Mouse (Mus musculus) embryonic facial prominence, embryonic 15.5 days (tissue): ENCODE results near the gene Tex46. TPM values are rescaled to one million over a fixed set of nuclear protein-coding genes. Genes with fewer than 3 reads are reported as not detected.

ENCODE experiments used
- ATAC-seq: fragments of 200-750 bp; cut with Nextera tagmentation; 2 replicates; pipeline ENCODE4 v1.8.0; 2017; ENCODE audit warnings: low read depth, moderate TSS enrichment; ENCODE audit not compliant: insufficient number of reproducible peaks, low FRiP score, low TSS enrichment
- H3K27ac ChIP-seq: fragments of 300-500 bp; sonication (generic); replicated peaks from 2 replicates; pipeline ENCODE4 v1.5.1; 2015; ENCODE audit warnings: mild to moderate bottlenecking, inconsistent platforms
- H3K27me3 ChIP-seq: fragments of 300-500 bp; sonication (generic); 2 replicates; pipeline ENCODE4 v1.6.1; 2015; ENCODE audit warnings: inconsistent platforms
- H3K36me3 ChIP-seq: fragments of 300-500 bp; sonication (generic); 2 replicates; pipeline ENCODE4 v1.6.1; 2015; ENCODE audit warnings: mild to moderate bottlenecking, inconsistent platforms
- H3K4me1 ChIP-seq: fragments of 300-500 bp; sonication (generic); 2 replicates; pipeline ENCODE4 v1.6.1; 2015; ENCODE audit warnings: inconsistent platforms
- H3K4me2 ChIP-seq: fragments of 300-500 bp; sonication (generic); replicated peaks from 2 replicates; pipeline ENCODE4 v1.6.1; 2015; ENCODE audit warnings: mild to moderate bottlenecking, inconsistent platforms
- H3K4me3 ChIP-seq: fragments of 300-500 bp; sonication (generic); replicated peaks from 2 replicates; pipeline ENCODE4 v1.5.1; 2015; ENCODE audit warnings: mild to moderate bottlenecking, inconsistent platforms
- H3K9ac ChIP-seq: fragments of 300-500 bp; sonication (generic); 2 replicates; pipeline ENCODE4 v1.6.1; 2015; ENCODE audit warnings: inconsistent platforms
- H3K9me3 ChIP-seq: fragments of 300-500 bp; sonication (generic); replicated peaks from 2 replicates; pipeline ENCODE4 v1.6.1; 2016; ENCODE audit warnings: inconsistent platforms
- WGBS: fragments of 180-500 bp; shearing (Covaris S2); methylation state at CpG from one replicate; pipeline ENCODE4 v1.1.7; 2015; 5-methylcytosine and 5-hydroxymethylcytosine counted together
- microRNA-seq: library from miRNA; unstranded; fragments of <30 nt; microRNA quantifications from one replicate; pipeline ENCODE4, GENCODE M21; 2016; ENCODE audit warnings: borderline number of aligned reads
- polyA plus RNA-seq: library from polyadenylated mRNA; unstranded; fragments of >200 nt; fragmentation: Nextera tagmentation; extraction: Ambion mirVana; gene quantifications from 2 replicates; pipeline ENCODE4 v1.2.1, GENCODE M21; 2015

Gene Tex46
- polyA plus RNA-seq, 1 experiment from 2014 or later, result not detected

DNA sequence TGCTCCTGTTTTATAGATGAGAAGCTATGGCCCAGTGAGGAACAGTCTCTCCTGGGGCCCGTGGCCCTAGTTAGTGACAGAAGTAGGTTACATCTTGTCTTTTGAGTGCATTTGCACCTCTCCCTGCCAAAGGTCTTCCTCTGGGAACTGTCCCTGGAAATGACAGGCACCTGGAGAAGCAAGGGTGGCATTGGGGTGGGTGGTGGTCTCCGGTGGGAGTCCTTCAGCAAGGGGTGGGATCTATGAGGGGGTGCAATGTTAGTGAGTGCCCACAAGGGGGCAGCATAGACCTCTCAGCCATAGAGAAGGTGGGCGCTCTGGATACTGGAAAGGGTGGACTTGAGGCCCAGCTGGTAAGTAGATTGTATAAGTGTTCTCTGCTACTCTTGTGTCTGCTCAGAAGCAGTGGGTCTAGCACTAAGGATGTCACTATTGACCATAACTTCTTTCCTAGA is 41.1 kb downstream of the Tex46 start:
- no peak overlapping the region for H3K4me2 ChIP-seq
- H3K27ac ChIP-seq, result no peak overlapping the region
- peaks cover 37% of the 10 kb centered on the region for H3K4me1 ChIP-seq
- H3K9ac ChIP-seq, result no peak overlapping the region
- H3K9me3 ChIP-seq, result no peaks in the 10 kb centered on the region
- no peak for ATAC-seq
- H3K27me3 ChIP-seq, result no peaks in the 10 kb centered on the region
- 63% methylated on average over 3 of the region's 3 CpGs for WGBS
- peaks cover 20% of the 10 kb centered on the region for H3K36me3 ChIP-seq
- H3K4me3 ChIP-seq, result no peak overlapping the region

DNA sequence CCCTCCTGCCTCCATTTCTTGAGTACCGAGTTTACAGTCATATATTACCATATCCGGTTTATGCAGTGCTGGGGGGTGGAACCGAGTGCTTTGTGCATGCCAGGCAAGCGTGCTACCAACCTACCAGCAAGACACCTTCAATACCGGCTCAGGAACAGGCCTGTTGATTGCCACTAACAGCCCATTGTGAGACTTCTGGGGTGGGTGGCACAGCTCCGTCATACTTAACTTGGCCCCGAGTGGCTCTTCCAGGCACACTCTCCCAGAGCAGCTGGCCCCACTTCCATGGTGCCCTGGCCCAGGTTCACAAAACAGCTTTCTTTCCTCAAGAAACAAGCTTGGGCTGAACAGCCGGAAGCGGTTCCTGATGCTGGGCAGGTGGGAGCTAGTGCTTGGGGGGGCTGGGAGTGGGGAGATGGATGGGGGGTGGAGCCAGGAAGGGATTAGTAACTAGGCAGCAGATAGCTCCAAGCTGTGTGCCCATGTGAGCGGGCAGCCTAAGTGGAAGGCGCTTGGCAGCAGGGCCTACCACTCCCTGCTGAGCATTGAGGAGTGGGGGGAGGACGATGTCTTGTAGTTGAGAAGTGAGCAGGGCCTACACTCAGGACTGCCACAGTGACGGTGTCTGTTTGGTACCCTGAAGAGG is 41.8 kb downstream of the Tex46 start:
- no peak for ATAC-seq
- Histone ChIP-seq H3K9me3 (no peaks in the 10 kb centered on the region), H3K9ac (no peak overlapping the region), H3K4me1 (peaks cover 37% of the 10 kb centered on the region), H3K36me3 (peaks cover 25% of the 10 kb centered on the region), H3K27me3 (no peaks in the 10 kb centered on the region), H3K4me2 (no peak overlapping the region), H3K27ac (no peak overlapping the region), H3K4me3 (no peak overlapping the region)
- WGBS, result 67% methylated on average over 13 of the region's 13 CpGs

- Histone ChIP-seq H3K27ac (no peak overlapping the region), H3K36me3 (peaks cover 25% of the 10 kb centered on the region), H3K4me3 (no peak overlapping the region), H3K9ac (no peak overlapping the region), H3K27me3 (no peaks in the 10 kb centered on the region), H3K4me1 (peaks cover 37% of the 10 kb centered on the region), H3K9me3 (no peaks in the 10 kb centered on the region), H3K4me2 (no peak overlapping the region)
- WGBS, result 67% methylated on average over 11 of the region's 11 CpGs
- ATAC-seq, result no peak
These were observed 42.3 kb downstream of the Tex46 start for GRCm38 (mm10) chr4:136652528-136652910.

DNA sequence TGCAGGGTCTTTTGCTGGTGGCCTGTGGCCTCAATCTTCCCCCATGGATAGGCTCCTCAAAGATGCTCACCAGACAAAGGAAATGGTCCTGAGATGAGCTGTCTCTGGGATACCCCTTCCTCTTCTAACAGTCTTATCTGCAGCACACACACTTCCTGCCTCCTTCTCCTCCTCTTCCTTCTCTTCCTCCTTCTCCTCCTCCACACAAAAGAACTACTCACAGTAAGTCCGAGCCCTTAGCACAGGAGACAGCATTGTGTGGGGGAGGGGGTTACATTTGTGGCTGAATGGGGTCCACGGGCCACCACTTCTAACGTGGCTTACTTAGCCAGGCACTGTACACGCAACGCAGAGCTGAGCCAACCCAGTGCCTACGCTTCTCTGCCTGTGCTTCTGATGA is 42.8 kb downstream of the Tex46 start:
- no peak overlapping the region for H3K9ac ChIP-seq
- H3K9me3 ChIP-seq, result no peaks in the 10 kb centered on the region
- H3K36me3 ChIP-seq, result peaks cover 25% of the 10 kb centered on the region
- no peak overlapping the region for H3K4me3 ChIP-seq
- peaks cover 37% of the 10 kb centered on the region for H3K4me1 ChIP-seq
- H3K27me3 ChIP-seq, result no peaks in the 10 kb centered on the region
- no peak overlapping the region for H3K27ac ChIP-seq
- WGBS, result 49% methylated on average over 6 of the region's 6 CpGs
- no peak overlapping the region for H3K4me2 ChIP-seq
- ATAC-seq, result no peak

GRCm38 (mm10) chr4:136653692-136654234 is 43.5 kb downstream of the Tex46 start:
- H3K36me3 ChIP-seq, result peaks cover 31% of the 10 kb centered on the region
- H3K9ac ChIP-seq, result no peak overlapping the region
- peaks cover 32% of the 10 kb centered on the region for H3K4me1 ChIP-seq
- H3K27ac ChIP-seq, result no peak overlapping the region
- ATAC-seq, result no peak
- H3K9me3 ChIP-seq, result no peaks in the 10 kb centered on the region
- H3K4me3 ChIP-seq, result no peak overlapping the region
- no peaks in the 10 kb centered on the region for H3K27me3 ChIP-seq
- H3K4me2 ChIP-seq, result no peak overlapping the region
- WGBS, result 81% methylated on average over 10 of the region's 10 CpGs

DNA sequence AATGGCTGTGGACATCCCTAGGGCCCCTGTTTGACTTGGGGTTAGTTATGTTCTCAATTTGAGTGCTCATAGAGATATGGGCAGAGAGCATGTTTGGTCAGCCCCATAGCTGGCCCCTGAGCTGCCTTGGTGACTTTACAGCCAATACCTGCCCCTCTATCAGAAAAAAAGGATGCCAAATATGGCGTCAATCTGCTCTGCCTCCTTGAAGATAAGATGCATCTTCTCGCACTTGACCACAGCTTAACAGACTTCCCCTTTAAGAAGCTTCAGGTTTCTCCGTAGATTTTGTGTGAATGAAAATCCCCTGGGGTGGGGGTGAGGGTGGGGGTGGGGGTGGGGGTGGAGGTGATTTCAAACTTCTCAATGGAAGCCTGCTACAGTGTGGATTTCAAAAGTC is 47.7 kb downstream of the Tex46 start:
- WGBS, result 63% methylated on average over 3 of the region's 3 CpGs
- H3K27ac ChIP-seq, result no peak overlapping the region
- H3K4me1 ChIP-seq, result no peaks in the 10 kb centered on the region
- H3K9me3 ChIP-seq, result no peaks in the 10 kb centered on the region
- ATAC-seq, result no peak
- H3K4me3 ChIP-seq, result no peak overlapping the region
- no peaks in the 10 kb centered on the region for H3K27me3 ChIP-seq
- no peak overlapping the region for H3K9ac ChIP-seq
- H3K4me2 ChIP-seq, result no peak overlapping the region
- H3K36me3 ChIP-seq, result peaks cover 58% of the 10 kb centered on the region

Small RNAs within 50 kb of the gene (microRNA-seq; reads per million reads assigned to microRNA genes)
- gene Gm22180, result not detected

Other genes starting within 250 kb of the Tex46 start
- 0.67 and 0.75 TPM in 2 replicates for gene Htr1d, start 186.9 kb upstream of the Tex46 start, polyA plus RNA-seq
- gene 6030445D17Rik, start 148.2 kb upstream of the Tex46 start, polyA plus RNA-seq, result 0.19 and 0.28 TPM in 2 replicates
- 114 and 124 TPM in 2 replicates for gene Luzp1, start 140.7 kb upstream of the Tex46 start, polyA plus RNA-seq
- gene Kdm1a, start 7.7 kb upstream of the Tex46 start, polyA plus RNA-seq, result 39.6 and 40.2 TPM in 2 replicates
- 0.05 TPM in 1 of 2 replicates, not detected in the other for gene Lactbl1, start 12.2 kb downstream of the Tex46 start, polyA plus RNA-seq
- 12.2 and 13.1 TPM in 2 replicates for gene Ephb2, start 225.6 kb downstream of the Tex46 start, polyA plus RNA-seq